8 mouse cellular contexts compared by ENCODE assay signal in genomic region chr16:95769066-95769995, GRCm38 (mm10).
DNase-seq lines count a peak whose midpoint lies in the region; ATAC-seq and TF ChIP-seq lines count a peak whose summit lies in the region.

No protein-coding gene starts in this region.

- no peak overlapping the region for H3K4me2 ChIP-seq in intestine, embryonic 16.5 days (ENCODE audit: low read depth, low read length)
- H3K4me2 ChIP-seq in intestine, embryonic 15.5 days (replicated peaks) = no peak overlapping the region
- H3K4me2 ChIP-seq in embryonic facial prominence, embryonic 15.5 days (replicated peaks) = peak overlapping the region; percentile 24; the same call in 1 of the 2 replicates
- peak overlapping the region; percentile 55 for H3K4me2 ChIP-seq in liver, postnatal 0 days (ENCODE audit: low read depth, low read length)

- H3K9ac ChIP-seq in intestine, embryonic 16.5 days (ENCODE audit: low read depth, low read length) = no peak overlapping the region; the same call in 1 of the 2 replicates
- no peak overlapping the region for H3K9ac ChIP-seq in intestine, embryonic 15.5 days
- no peak overlapping the region for H3K9ac ChIP-seq in embryonic facial prominence, embryonic 15.5 days
- H3K9ac ChIP-seq in liver, postnatal 0 days (replicated peaks) = no peak overlapping the region; the same call in 1 of the 2 replicates

- no peak for TF ChIP-seq EP300 in liver, postnatal 0 days (IDR thresholded peaks at IDR 0.05; ENCODE audit: low read depth)

- no peak overlapping the region for H3K27ac ChIP-seq in intestine, embryonic 16.5 days (ENCODE audit: low read length)
- H3K27ac ChIP-seq in intestine, embryonic 15.5 days = no peak overlapping the region
- peak overlapping the region; percentile 63 for H3K27ac ChIP-seq in embryonic facial prominence, embryonic 15.5 days (replicated peaks)
- peak overlapping the region; percentile 58 for H3K27ac ChIP-seq in liver, postnatal 0 days (ENCODE audit: low read depth)

- H3K27me3 ChIP-seq in intestine, embryonic 16.5 days (replicated peaks; ENCODE audit: control insufficient read depth, insufficient read depth, low read length) = no peaks in the 10 kb centered on the region
- no peaks in the 10 kb centered on the region for H3K27me3 ChIP-seq in intestine, embryonic 15.5 days (replicated peaks)
- H3K27me3 ChIP-seq in embryonic facial prominence, embryonic 15.5 days = no peaks in the 10 kb centered on the region
- H3K27me3 ChIP-seq in liver, postnatal 0 days (ENCODE audit: insufficient read depth, low read length) = no peaks in the 10 kb centered on the region

- H3K4me1 ChIP-seq in intestine, embryonic 16.5 days (ENCODE audit: control insufficient read depth, insufficient read depth, low read length) = peaks cover 5% of the 10 kb centered on the region; the same call in 1 of the 2 replicates
- peaks cover 10% of the 10 kb centered on the region; the same call in 1 of the 2 replicates for H3K4me1 ChIP-seq in intestine, embryonic 15.5 days (replicated peaks)
- H3K4me1 ChIP-seq in embryonic facial prominence, embryonic 15.5 days = peaks cover 18% of the 10 kb centered on the region
- peaks cover 6% of the 10 kb centered on the region; the same call in 1 of the 2 replicates for H3K4me1 ChIP-seq in liver, postnatal 0 days (ENCODE audit: insufficient read depth)

- DNase-seq in Muller cell, postnatal 12 days (ENCODE audit: inconsistent ontology term) = peak; percentile 74
- DNase-seq in kidney, postnatal 25 days = peak; percentile 17 to 60
- peak; percentile 43 for DNase-seq in liver, postnatal 0 days
- DNase-seq in testis, postnatal 14 days (ENCODE audit: low spot score) = peak; percentile 77
- DNase-seq in yolk sac, embryonic 10.5 days (ENCODE audit: low spot score) = no peak

- no peaks in the 10 kb centered on the region for H3K9me3 ChIP-seq in intestine, embryonic 16.5 days (ENCODE audit: control insufficient read depth, low read length)
- H3K9me3 ChIP-seq in intestine, embryonic 15.5 days = no peaks in the 10 kb centered on the region
- H3K9me3 ChIP-seq in embryonic facial prominence, embryonic 15.5 days (replicated peaks) = no peaks in the 10 kb centered on the region
- no peaks in the 10 kb centered on the region for H3K9me3 ChIP-seq in liver, postnatal 0 days (ENCODE audit: low read length)

- H3K4me3 ChIP-seq in intestine, embryonic 16.5 days (ENCODE audit: low read length) = no peak overlapping the region
- no peak overlapping the region for H3K4me3 ChIP-seq in intestine, embryonic 15.5 days (replicated peaks)
- H3K4me3 ChIP-seq in embryonic facial prominence, embryonic 15.5 days (replicated peaks) = no peak overlapping the region
- H3K4me3 ChIP-seq in liver, postnatal 0 days (ENCODE audit: low read depth, low read length) = no peak overlapping the region

- 0 out of 2 replicates have a peak, but pooled peaks have one; percentile 11 for ATAC-seq in intestine, embryonic 16.5 days
- ATAC-seq in intestine, embryonic 15.5 days = no peak
- peak; percentile 53; the same call in 1 of the 2 replicates for ATAC-seq in embryonic facial prominence, embryonic 15.5 days (ENCODE audit: insufficient number of reproducible peaks, low FRiP score, low TSS enrichment, low read depth)
- peak; percentile 64 for ATAC-seq in liver, postnatal 0 days

- H3K36me3 ChIP-seq in intestine, embryonic 16.5 days (ENCODE audit: control insufficient read depth, insufficient read depth, low read length) = no peaks in the 10 kb centered on the region
- H3K36me3 ChIP-seq in intestine, embryonic 15.5 days = no peaks in the 10 kb centered on the region
- H3K36me3 ChIP-seq in embryonic facial prominence, embryonic 15.5 days = no peaks in the 10 kb centered on the region
- H3K36me3 ChIP-seq in liver, postnatal 0 days (replicated peaks; ENCODE audit: insufficient read depth, low read length) = no peaks in the 10 kb centered on the region

- WGBS in intestine, embryonic 16.5 days = 48% methylated on average over 14 of the region's 14 CpGs
- WGBS in intestine, embryonic 15.5 days = 45% methylated on average over 14 of the region's 14 CpGs
- WGBS in embryonic facial prominence, embryonic 15.5 days = 33% methylated on average over 14 of the region's 14 CpGs
- WGBS in liver, postnatal 0 days (ENCODE audit: insufficient replicate concordance) = 54% methylated on average over 14 of the region's 14 CpGs

- no peak for TF ChIP-seq CTCF in liver, postnatal 0 days (IDR thresholded peaks at IDR 0.05; ENCODE audit: low read depth)

Comparison
In these comparisons a context has a peak if more than half of its experiments do, and no peak if none do; other contexts are left out.
1. H3K27ac ChIP-seq: peak in embryonic facial prominence, embryonic 15.5 days (single experiment) and liver, postnatal 0 days (single experiment); none in intestine, embryonic 16.5 days (single experiment) and intestine, embryonic 15.5 days (single experiment).
2. H3K4me2 ChIP-seq: peak in embryonic facial prominence, embryonic 15.5 days (single experiment) and liver, postnatal 0 days (single experiment); none in intestine, embryonic 16.5 days (single experiment) and intestine, embryonic 15.5 days (single experiment).